Mouse (Mus musculus): Measurements from ENCODE around the gene Il12rb1. TPM values are rescaled to one million over a fixed set of nuclear protein-coding genes. Genes with fewer than 3 reads are reported as not detected.
A peak's percentile ranks its signal among the peaks of the same experiment; 100 is the strongest.

Il12rb1 gene
- polyA plus RNA-seq, 1 experiment = 53.4 TPM

DNA sequence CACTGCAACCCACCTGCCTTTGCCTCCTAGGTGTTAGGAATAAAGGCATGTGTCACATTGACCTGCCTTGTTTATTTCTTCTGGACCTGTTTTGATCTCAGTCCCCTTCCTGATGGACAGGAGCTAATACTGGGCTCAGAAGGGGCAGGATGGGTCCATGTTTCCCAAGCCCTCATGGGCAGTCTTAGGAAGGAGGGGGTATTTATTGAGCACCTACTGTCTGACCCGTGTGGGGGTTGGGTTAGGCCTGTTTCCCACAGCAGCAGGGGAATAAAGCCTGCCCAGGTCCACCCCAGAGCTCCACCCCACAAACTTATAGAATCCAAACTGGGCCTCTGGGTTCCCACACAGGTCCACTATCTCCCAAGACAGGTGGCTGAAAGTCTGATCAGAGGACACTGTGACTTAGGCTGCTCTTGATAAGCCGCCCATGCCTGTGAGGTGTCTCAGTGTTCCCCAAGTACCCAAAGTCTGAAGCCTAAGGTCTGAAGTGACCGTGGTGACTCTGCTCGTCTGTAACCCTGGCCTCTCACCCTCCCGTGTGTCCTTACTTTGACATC, 35.0 kb downstream of the Il12rb1 start:
- peaks cover 16% of the 10 kb centered on the region for H3K4me1 ChIP-seq (replicated peaks; ENCODE audit: control insufficient read depth, insufficient read depth, low read length)
- no peak for DNase-seq
- 91% methylated on average over 5 of the region's 5 CpGs for WGBS
- no peaks in the 10 kb centered on the region for H3K36me3 ChIP-seq (ENCODE audit: control insufficient read depth, insufficient read depth, low read length)
- H3K27me3 ChIP-seq (ENCODE audit: control insufficient read depth, insufficient read depth, low read length) = no peaks in the 10 kb centered on the region
- H3K27ac ChIP-seq (ENCODE audit: control insufficient read depth, insufficient read depth, low read length) = no peak overlapping the region
- no peak for TF ChIP-seq POLR2A (IDR thresholded peaks at IDR 0.05; ENCODE audit: control insufficient read depth, extremely low read depth, insufficient read depth, low read length, poor library complexity)
- H3K4me3 ChIP-seq (ENCODE audit: control insufficient read depth, insufficient read depth, low read length) = no peak overlapping the region

DNA sequence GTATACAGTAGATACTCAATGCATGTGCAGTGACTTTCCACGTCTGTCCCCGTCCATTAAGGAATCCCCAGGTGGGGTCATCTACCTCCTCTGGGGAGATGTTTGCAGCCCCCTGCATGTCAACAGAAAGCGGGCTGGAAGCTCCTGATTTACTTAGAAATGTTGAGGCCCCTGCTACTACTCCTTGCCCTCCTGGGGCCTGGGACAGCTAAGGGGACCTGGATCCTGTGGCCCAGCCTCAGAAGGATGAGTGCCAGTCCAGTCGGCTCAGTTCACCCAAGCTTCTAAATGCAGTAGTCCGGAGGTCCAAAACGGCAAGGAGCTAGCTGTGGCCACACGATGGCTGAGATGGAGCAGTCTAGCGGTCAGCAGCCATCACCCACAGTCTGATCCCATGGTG, 35.7 kb downstream of the Il12rb1 start:
- no peaks in the 10 kb centered on the region for H3K27me3 ChIP-seq (ENCODE audit: control insufficient read depth, insufficient read depth, low read length)
- H3K27ac ChIP-seq (ENCODE audit: control insufficient read depth, insufficient read depth, low read length) = no peak overlapping the region
- no peak for DNase-seq
- TF ChIP-seq POLR2A (IDR thresholded peaks at IDR 0.05; ENCODE audit: control insufficient read depth, extremely low read depth, insufficient read depth, low read length, poor library complexity) = no peak
- TF ChIP-seq CTCF (IDR thresholded peaks at IDR 0.05; ENCODE audit: borderline replicate concordance, control insufficient read depth, extremely low read depth, insufficient read depth, low read length, poor library complexity) = no peak
- no peak overlapping the region for H3K4me3 ChIP-seq (ENCODE audit: control insufficient read depth, insufficient read depth, low read length)
- 91% methylated on average over 8 of the region's 8 CpGs for WGBS
- H3K4me1 ChIP-seq (replicated peaks; ENCODE audit: control insufficient read depth, insufficient read depth, low read length) = peaks cover 11% of the 10 kb centered on the region
- no peaks in the 10 kb centered on the region for H3K36me3 ChIP-seq (ENCODE audit: control insufficient read depth, insufficient read depth, low read length)

- no peak overlapping the region for H3K27ac ChIP-seq (ENCODE audit: control insufficient read depth, insufficient read depth, low read length)
- WGBS = 3% methylated on average over 6 of the region's 6 CpGs
- H3K27me3 ChIP-seq (ENCODE audit: control insufficient read depth, insufficient read depth, low read length) = no peaks in the 10 kb centered on the region
- no peaks in the 10 kb centered on the region for H3K36me3 ChIP-seq (ENCODE audit: control insufficient read depth, insufficient read depth, low read length)
- TF ChIP-seq CTCF (IDR thresholded peaks at IDR 0.05; ENCODE audit: borderline replicate concordance, control insufficient read depth, extremely low read depth, insufficient read depth, low read length, poor library complexity) = peak; percentile 96
- no peak for TF ChIP-seq POLR2A (IDR thresholded peaks at IDR 0.05; ENCODE audit: control insufficient read depth, extremely low read depth, insufficient read depth, low read length, poor library complexity)
- DNase-seq = peak; percentile 88
- peaks cover 11% of the 10 kb centered on the region for H3K4me1 ChIP-seq (replicated peaks; ENCODE audit: control insufficient read depth, insufficient read depth, low read length)
- no peak overlapping the region for H3K4me3 ChIP-seq (ENCODE audit: control insufficient read depth, insufficient read depth, low read length)
Observed at GRCm38 (mm10) chr8:70844523-70844922, 36.3 kb downstream of the Il12rb1 start.

DNA sequence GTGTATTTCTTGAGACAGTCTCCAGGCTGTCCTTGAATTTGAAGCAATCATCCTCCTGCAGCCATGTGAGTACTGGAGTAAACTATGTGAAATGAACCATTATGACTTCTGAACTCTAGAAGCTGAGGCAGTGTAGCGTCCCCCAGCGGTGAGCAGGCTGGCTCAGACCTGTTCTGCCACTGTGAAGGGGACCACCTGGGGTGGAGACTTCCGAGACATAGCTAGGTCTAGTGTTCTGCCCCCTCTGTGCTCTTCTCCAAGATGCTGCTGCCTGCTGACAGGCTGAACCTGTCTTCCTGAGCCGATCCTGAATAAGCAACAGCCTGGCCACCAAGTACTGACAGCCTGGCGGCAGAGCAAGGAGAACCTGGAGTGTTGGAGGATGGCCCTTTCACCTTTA, 36.9 kb downstream of the Il12rb1 start:
- Histone ChIP-seq H3K27me3 (ENCODE audit: control insufficient read depth, insufficient read depth, low read length) (no peaks in the 10 kb centered on the region), H3K27ac (ENCODE audit: control insufficient read depth, insufficient read depth, low read length) (no peak overlapping the region), H3K4me1 (replicated peaks; ENCODE audit: control insufficient read depth, insufficient read depth, low read length) (peaks cover 8% of the 10 kb centered on the region), H3K4me3 (ENCODE audit: control insufficient read depth, insufficient read depth, low read length) (no peak overlapping the region), H3K36me3 (ENCODE audit: control insufficient read depth, insufficient read depth, low read length) (no peaks in the 10 kb centered on the region)
- TF ChIP-seq CTCF (IDR thresholded peaks at IDR 0.05; ENCODE audit: borderline replicate concordance, control insufficient read depth, extremely low read depth, insufficient read depth, low read length, poor library complexity) (no peak), POLR2A (IDR thresholded peaks at IDR 0.05; ENCODE audit: control insufficient read depth, extremely low read depth, insufficient read depth, low read length, poor library complexity) (no peak)
- WGBS = 81% methylated on average over 5 of the region's 5 CpGs
- DNase-seq = no peak

GRCm38 (mm10) chr8:70846371-70847154, 38.3 kb downstream of the Il12rb1 start:
- peak; percentile 58 for DNase-seq
- Histone ChIP-seq H3K4me3 (ENCODE audit: control insufficient read depth, insufficient read depth, low read length) (no peak overlapping the region), H3K27me3 (ENCODE audit: control insufficient read depth, insufficient read depth, low read length) (no peaks in the 10 kb centered on the region), H3K27ac (ENCODE audit: control insufficient read depth, insufficient read depth, low read length) (no peak overlapping the region), H3K4me1 (replicated peaks; ENCODE audit: control insufficient read depth, insufficient read depth, low read length) (peaks cover 3% of the 10 kb centered on the region), H3K36me3 (ENCODE audit: control insufficient read depth, insufficient read depth, low read length) (no peaks in the 10 kb centered on the region)
- TF ChIP-seq CTCF (IDR thresholded peaks at IDR 0.05; ENCODE audit: borderline replicate concordance, control insufficient read depth, extremely low read depth, insufficient read depth, low read length, poor library complexity) = peak; percentile 45; the same call in 1 of the 2 replicates
- TF ChIP-seq POLR2A (IDR thresholded peaks at IDR 0.05; ENCODE audit: control insufficient read depth, extremely low read depth, insufficient read depth, low read length, poor library complexity) = no peak
- 52% methylated on average over 15 of the region's 15 CpGs for WGBS

- Histone ChIP-seq H3K27ac (ENCODE audit: control insufficient read depth, insufficient read depth, low read length) (no peak overlapping the region), H3K4me1 (replicated peaks; ENCODE audit: control insufficient read depth, insufficient read depth, low read length) (no peaks in the 10 kb centered on the region), H3K36me3 (ENCODE audit: control insufficient read depth, insufficient read depth, low read length) (no peaks in the 10 kb centered on the region), H3K4me3 (ENCODE audit: control insufficient read depth, insufficient read depth, low read length) (no peak overlapping the region), H3K27me3 (ENCODE audit: control insufficient read depth, insufficient read depth, low read length) (no peaks in the 10 kb centered on the region)
- no peak for TF ChIP-seq POLR2A (IDR thresholded peaks at IDR 0.05; ENCODE audit: control insufficient read depth, extremely low read depth, insufficient read depth, low read length, poor library complexity)
- TF ChIP-seq CTCF (IDR thresholded peaks at IDR 0.05; ENCODE audit: borderline replicate concordance, control insufficient read depth, extremely low read depth, insufficient read depth, low read length, poor library complexity) = no peak
- 88% methylated on average over 3 of the region's 3 CpGs for WGBS
- no peak for DNase-seq
Observed at GRCm38 (mm10) chr8:70849333-70849990, 41.2 kb downstream of the Il12rb1 start.

Data from thymus, adult 2 months (tissue).